Mouse (Mus musculus) common myeloid progenitor, adult 5-6 weeks (primary cell): ENCODE results near the gene D11Wsu47e. TPM values are rescaled to one million over a fixed set of nuclear protein-coding genes. Genes with fewer than 3 reads are reported as not detected.

ENCODE experiments used
- ATAC-seq: replicated peaks from 2 replicates; pipeline ENCODE4 v1.8.0; 2016; ENCODE audit warnings: low read depth, mild to moderate bottlenecking, moderate TSS enrichment, inconsistent platforms; ENCODE audit not compliant: poor library complexity, severe bottlenecking
- total RNA-seq: library from RNA; stranded (forward); fragments of 200-1000, 187-1606 nt; gene quantifications from 2 replicates; pipeline ENCODE4 v1.2.3, GENCODE M21; 2017

Gene D11Wsu47e
- total RNA-seq, 1 experiment from 2014 or later = 19.1 TPM

GRCm38 (mm10) chr11:113730879-113731278, 46.7 kb downstream of the D11Wsu47e start:
- ATAC-seq = no peak

- ATAC-seq = no peak
Observed at GRCm38 (mm10) chr11:113731945-113732612, 47.9 kb downstream of the D11Wsu47e start.

GRCm38 (mm10) chr11:113733631-113734364, 49.6 kb downstream of the D11Wsu47e start:
- ATAC-seq = peak; percentile 75

- no peak for ATAC-seq
Observed at GRCm38 (mm10) chr11:113735151-113735550, 50.9 kb downstream of the D11Wsu47e start.

- no peak for ATAC-seq
Observed at GRCm38 (mm10) chr11:113736848-113737552, 52.8 kb downstream of the D11Wsu47e start.

- peak; percentile 15; the same call in 1 of the 2 replicates for ATAC-seq
Observed at GRCm38 (mm10) chr11:113737553-113737854, 53.3 kb downstream of the D11Wsu47e start.

GRCm38 (mm10) chr11:113737912-113738311, 53.7 kb downstream of the D11Wsu47e start:
- ATAC-seq = peak; percentile 76

- no peak for ATAC-seq
Observed at GRCm38 (mm10) chr11:113739213-113739612, 55.0 kb downstream of the D11Wsu47e start.

GRCm38 (mm10) chr11:113740100-113740499, 55.9 kb downstream of the D11Wsu47e start:
- no peak for ATAC-seq

GRCm38 (mm10) chr11:113742998-113743397, 58.8 kb downstream of the D11Wsu47e start:
- no peak for ATAC-seq

Other genes starting within 250 kb of the D11Wsu47e start
- gene Sstr2, start 65.1 kb upstream of the D11Wsu47e start, total RNA-seq = 3.2 and 5.6 TPM in 2 replicates
- gene Cog1, start 35.2 kb upstream of the D11Wsu47e start, total RNA-seq = 17.2 and 19.2 TPM in 2 replicates
- gene Slc39a11, start 34.3 kb upstream of the D11Wsu47e start, total RNA-seq = 19.0 and 25.3 TPM in 2 replicates
- 21.9 and 22.5 TPM in 2 replicates for gene Fam104a, start 257 bp upstream of the D11Wsu47e start, total RNA-seq
- not detected in 2 replicates for gene Cpsf4l, start 25.6 kb downstream of the D11Wsu47e start, total RNA-seq
- gene Cdc42ep4, start 67.5 kb downstream of the D11Wsu47e start, total RNA-seq = 10.9 and 12.4 TPM in 2 replicates